In genomic region chr17:45685171-45686092, GRCm38 (mm10) we compare ENCODE assay signal across 8 mouse cellular contexts. TPM values are rescaled to one million over a fixed set of nuclear protein-coding genes. Genes with fewer than 3 reads are reported as not detected.
DNase-seq lines count a peak whose midpoint lies in the region; ATAC-seq and TF ChIP-seq lines count a peak whose summit lies in the region.

No protein-coding gene starts in this region.

- under 1% methylated on average over 52 of the region's 58 CpGs for WGBS in embryonic facial prominence, embryonic 14.5 days
- WGBS in heart, postnatal 0 days = under 1% methylated on average over 57 of the region's 58 CpGs
- 1% methylated on average over 58 of the region's 58 CpGs for WGBS in small intestine, adult 2 months

- TF ChIP-seq EP300 in heart, postnatal 0 days (IDR thresholded peaks at IDR 0.05; ENCODE audit: low read depth) = no peak

- H3K27me3 ChIP-seq in embryonic facial prominence, embryonic 14.5 days (replicated peaks; ENCODE audit: control insufficient read depth, insufficient read depth, low read length) = no peaks in the 10 kb centered on the region
- no peaks in the 10 kb centered on the region for H3K27me3 ChIP-seq in heart, postnatal 0 days (ENCODE audit: control insufficient read depth, insufficient read depth, low read length)
- H3K27me3 ChIP-seq in megakaryocyte, embryonic 14.5 days (replicated peaks) = no peaks in the 10 kb centered on the region
- no peaks in the 10 kb centered on the region for H3K27me3 ChIP-seq in small intestine, adult 2 months (ENCODE audit: control insufficient read depth, insufficient read depth, low read length)

- H3K27ac ChIP-seq in embryonic facial prominence, embryonic 14.5 days (replicated peaks; ENCODE audit: low read depth, low read length) = peak overlapping the region; percentile 78
- H3K27ac ChIP-seq in heart, postnatal 0 days (ENCODE audit: low read depth) = peak overlapping the region; percentile 52
- peak overlapping the region; percentile 21 for H3K27ac ChIP-seq in small intestine, adult 2 months (ENCODE audit: insufficient read depth, low read depth, low read length)

- peak overlapping the region; percentile 66 for H3K4me2 ChIP-seq in embryonic facial prominence, embryonic 14.5 days (ENCODE audit: low read depth, low read length)
- peak overlapping the region; percentile 89 for H3K4me2 ChIP-seq in heart, postnatal 0 days (ENCODE audit: low read depth, low read length)

- H3K4me1 ChIP-seq in embryonic facial prominence, embryonic 14.5 days (ENCODE audit: control insufficient read depth, insufficient read depth, low read length) = peaks cover 19% of the 10 kb centered on the region; the same call in 1 of the 2 replicates
- H3K4me1 ChIP-seq in heart, postnatal 0 days (ENCODE audit: control insufficient read depth, insufficient read depth) = peaks cover 24% of the 10 kb centered on the region
- H3K4me1 ChIP-seq in megakaryocyte, embryonic 14.5 days = peaks cover 56% of the 10 kb centered on the region
- H3K4me1 ChIP-seq in small intestine, adult 2 months (ENCODE audit: control insufficient read depth, insufficient read depth, insufficient read length, low read length) = peaks cover 16% of the 10 kb centered on the region

- no peaks in the 10 kb centered on the region for H3K36me3 ChIP-seq in embryonic facial prominence, embryonic 14.5 days (ENCODE audit: control insufficient read depth, insufficient read depth, low read length)
- no peaks in the 10 kb centered on the region for H3K36me3 ChIP-seq in heart, postnatal 0 days (replicated peaks; ENCODE audit: control insufficient read depth, insufficient read depth, low read length)
- peaks cover 11% of the 10 kb centered on the region for H3K36me3 ChIP-seq in megakaryocyte, embryonic 14.5 days (replicated peaks; ENCODE audit: low read length)
- H3K36me3 ChIP-seq in small intestine, adult 2 months (ENCODE audit: control insufficient read depth, insufficient read depth, low read length) = no peaks in the 10 kb centered on the region

- no peak for TF ChIP-seq POLR2A in small intestine, adult 2 months (IDR thresholded peaks at IDR 0.05; ENCODE audit: low read depth, low read length)

- H3K9me3 ChIP-seq in embryonic facial prominence, embryonic 14.5 days (ENCODE audit: control insufficient read depth, low read length) = no peaks in the 10 kb centered on the region
- no peaks in the 10 kb centered on the region for H3K9me3 ChIP-seq in heart, postnatal 0 days (replicated peaks; ENCODE audit: control insufficient read depth, low read length)
- no peaks in the 10 kb centered on the region for H3K9me3 ChIP-seq in megakaryocyte, embryonic 14.5 days

- DNase-seq in adrenal gland, adult (ENCODE audit: inconsistent age in 2 of 2, low spot score in 1 of 2) = peak; percentile 59 to 85
- DNase-seq in adrenal gland, adult 8-10 months = no peak
- peak; percentile 69 for DNase-seq in adrenal gland, adult 2 months
- DNase-seq in embryonic facial prominence, embryonic 14.5 days (ENCODE audit: low spot score) = peak; percentile 50
- no peak for DNase-seq in heart, postnatal 0 days (ENCODE audit: low spot score)
- peak; percentile 50 to 55 for DNase-seq in layer of hippocampus, postnatal 36 days

- peak overlapping the region; percentile 84 for H3K9ac ChIP-seq in embryonic facial prominence, embryonic 14.5 days (ENCODE audit: low read depth, low read length)
- peak overlapping the region; percentile 85 for H3K9ac ChIP-seq in heart, postnatal 0 days (replicated peaks; ENCODE audit: low read depth, low read length)

- H3K4me3 ChIP-seq in embryonic facial prominence, embryonic 14.5 days (ENCODE audit: low read depth, low read length) = peak overlapping the region; percentile 86
- H3K4me3 ChIP-seq in heart, postnatal 0 days (ENCODE audit: low read depth, low read length) = peak overlapping the region; percentile 75
- H3K4me3 ChIP-seq in megakaryocyte, embryonic 14.5 days (replicated peaks) = peak overlapping the region; percentile 97
- H3K4me3 ChIP-seq in small intestine, adult 2 months (ENCODE audit: low read depth, low read length) = peak overlapping the region; percentile 96

- peak; percentile 56 for ATAC-seq in embryonic facial prominence, embryonic 14.5 days (ENCODE audit: low read depth)
- ATAC-seq in heart, postnatal 0 days (ENCODE audit: insufficient read depth, low read depth) = peak; percentile 59

- no peak for TF ChIP-seq CTCF in heart, postnatal 0 days (IDR thresholded peaks at IDR 0.05; ENCODE audit: low read depth)
- TF ChIP-seq CTCF in small intestine, adult 2 months (IDR thresholded peaks at IDR 0.05; ENCODE audit: extremely low read depth, insufficient read length, insufficient replicate concordance, low read depth, low read length) = no peak

RNA-seq across cellular contexts. Expression of gene Mrpl14, which starts 0.7 kb away (rescaled TPM):
- 100 to 1,000 TPM; 109 to 120 (median 112) TPM for total RNA-seq in adrenal gland, adult 8-10 months (2022)
- total RNA-seq in adrenal gland, adult 2 months (2021) = 100 to 1,000 TPM; 126 to 132 TPM
- polyA plus RNA-seq in adrenal gland, adult 2 months (2012; rRNA removed) = 223 and 257 TPM in 2 replicates
- 146 and 148 TPM in 2 replicates for polyA plus RNA-seq in embryonic facial prominence, embryonic 14.5 days (2014; fragmentation: Nextera tagmentation; extraction: Ambion mirVana)
- total RNA-seq in heart, postnatal 0 days (2014; rRNA removed; ENCODE audit: low replicate concordance) = 34.7 and 98.0 TPM in 2 replicates
- polyA plus RNA-seq in heart, postnatal 0 days (2015; fragmentation: Nextera tagmentation; extraction: Ambion mirVana) = 152 and 162 TPM in 2 replicates
- total RNA-seq in layer of hippocampus, postnatal 36 days (2021) = 10 to 100 TPM; 39.5 to 43.9 TPM
- polyA plus RNA-seq in megakaryocyte, embryonic 14.5 days (2012; ENCODE audit: insufficient read depth, low replicate concordance) = 106 and 372 TPM in 2 replicates
- 105 and 161 TPM in 2 replicates for polyA plus RNA-seq in small intestine, adult 2 months (2012; rRNA removed)

RNA-seq across cellular contexts. Expression of gene Tmem63b, which starts 1.3 kb away (rescaled TPM):
- total RNA-seq in adrenal gland, adult 8-10 months (2022) = 10 to 100 TPM; 38.2 to 75.2 (median 53.9) TPM
- 10 to 100 TPM; 37.9 to 54.8 TPM for total RNA-seq in adrenal gland, adult 2 months (2021)
- 68.9 and 71.9 TPM in 2 replicates for polyA plus RNA-seq in adrenal gland, adult 2 months (2012; rRNA removed)
- polyA plus RNA-seq in embryonic facial prominence, embryonic 14.5 days (2014; fragmentation: Nextera tagmentation; extraction: Ambion mirVana) = 30.4 and 32.9 TPM in 2 replicates
- total RNA-seq in heart, postnatal 0 days (2014; rRNA removed; ENCODE audit: low replicate concordance) = 79.1 and 81.5 TPM in 2 replicates
- 45.9 and 53.2 TPM in 2 replicates for polyA plus RNA-seq in heart, postnatal 0 days (2015; fragmentation: Nextera tagmentation; extraction: Ambion mirVana)
- 100 to 1,000 TPM; 171 to 180 TPM for total RNA-seq in layer of hippocampus, postnatal 36 days (2021)
- 22.7 and 26.5 TPM in 2 replicates for polyA plus RNA-seq in megakaryocyte, embryonic 14.5 days (2012; ENCODE audit: insufficient read depth, low replicate concordance)
- 42.6 and 65.0 TPM in 2 replicates for polyA plus RNA-seq in small intestine, adult 2 months (2012; rRNA removed)

RNA-seq across cellular contexts. Expression of gene Capn11, which starts 26.3 kb away (rescaled TPM):
- under 1 TPM in 1 of 4 experiments, not detected in 3; 0.89 TPM for total RNA-seq in adrenal gland, adult 8-10 months (2022)
- total RNA-seq in adrenal gland, adult 2 months (2021) = under 1 TPM; 0.59 to 0.95 TPM
- polyA plus RNA-seq in adrenal gland, adult 2 months (2012; rRNA removed) = 0.03 TPM in 1 of 2 replicates, not detected in the other
- polyA plus RNA-seq in embryonic facial prominence, embryonic 14.5 days (2014; fragmentation: Nextera tagmentation; extraction: Ambion mirVana) = 0.83 TPM in 1 of 2 replicates, not detected in the other
- 0.43 and 0.76 TPM in 2 replicates for total RNA-seq in heart, postnatal 0 days (2014; rRNA removed; ENCODE audit: low replicate concordance)
- not detected in 2 replicates for polyA plus RNA-seq in heart, postnatal 0 days (2015; fragmentation: Nextera tagmentation; extraction: Ambion mirVana)
- 1 to 10 TPM in 1 of 2 experiments, under 1 TPM in 1; 0.22 to 1.4 TPM for total RNA-seq in layer of hippocampus, postnatal 36 days (2021)
- polyA plus RNA-seq in megakaryocyte, embryonic 14.5 days (2012; ENCODE audit: insufficient read depth, low replicate concordance) = not detected in 2 replicates
- 0.03 TPM in 1 of 2 replicates, not detected in the other for polyA plus RNA-seq in small intestine, adult 2 months (2012; rRNA removed)

RNA-seq across cellular contexts. Expression of gene 1600014C23Rik, which starts 48.2 kb away (rescaled TPM):
- not detected for total RNA-seq in adrenal gland, adult 8-10 months (2022)
- total RNA-seq in adrenal gland, adult 2 months (2021) = not detected
- polyA plus RNA-seq in adrenal gland, adult 2 months (2012; rRNA removed) = not detected in 2 replicates
- polyA plus RNA-seq in embryonic facial prominence, embryonic 14.5 days (2014; fragmentation: Nextera tagmentation; extraction: Ambion mirVana) = not detected in 2 replicates
- total RNA-seq in heart, postnatal 0 days (2014; rRNA removed; ENCODE audit: low replicate concordance) = not detected in 2 replicates
- 0.25 TPM in 1 of 2 replicates, not detected in the other for polyA plus RNA-seq in heart, postnatal 0 days (2015; fragmentation: Nextera tagmentation; extraction: Ambion mirVana)
- not detected for total RNA-seq in layer of hippocampus, postnatal 36 days (2021)
- 1.3 TPM in 1 of 2 replicates, not detected in the other for polyA plus RNA-seq in megakaryocyte, embryonic 14.5 days (2012; ENCODE audit: insufficient read depth, low replicate concordance)
- polyA plus RNA-seq in small intestine, adult 2 months (2012; rRNA removed) = not detected in 2 replicates

Comparison
In these comparisons a context has a peak if more than half of its experiments do, and no peak if none do; other contexts are left out.
1. DNase-seq: peak in adrenal gland, adult (2 of 2), adrenal gland, adult 2 months (single experiment), embryonic facial prominence, embryonic 14.5 days (single experiment) and layer of hippocampus, postnatal 36 days (2 of 2); none in adrenal gland, adult 8-10 months (single experiment) and heart, postnatal 0 days (single experiment).
2. H3K27ac ChIP-seq: peak in every context shown above with its lines; median percentile 78 in embryonic facial prominence, embryonic 14.5 days; 52 in heart, postnatal 0 days; 21 in small intestine, adult 2 months.
3. Peak in every context shown above with its lines, with median percentiles within 50 percentile points of each other: H3K4me3 ChIP-seq.